Mouse (Mus musculus): ENCODE data around the gene Eif2d. TPM values are rescaled to one million over a fixed set of nuclear protein-coding genes. Genes with fewer than 3 reads are reported as not detected.

Gene Eif2d
- polyA plus RNA-seq, 1 experiment from 2014 or later: 55.0 TPM

GRCm38 (mm10) chr1:131211655-131212054 is 58.7 kb downstream of the Eif2d start:
- Histone ChIP-seq H3K4me3 (ENCODE audit: low read depth, low read length) (no peak overlapping the region), H3K4me1 (ENCODE audit: control insufficient read depth, insufficient read depth, low read length) (no peaks in the 10 kb centered on the region), H3K27me3 (ENCODE audit: control insufficient read depth, insufficient read depth, low read length) (no peaks in the 10 kb centered on the region), H3K36me3 (ENCODE audit: control insufficient read depth, insufficient read depth, low read length) (no peaks in the 10 kb centered on the region), H3K9ac (ENCODE audit: low read length) (no peak overlapping the region), H3K9me3 (ENCODE audit: control insufficient read depth, low read length) (no peaks in the 10 kb centered on the region), H3K27ac (ENCODE audit: low read depth, low read length) (no peak overlapping the region), H3K4me2 (ENCODE audit: low read depth) (no peak overlapping the region)
- 86% methylated on average over 1 of the region's 1 CpGs for WGBS
- ATAC-seq (ENCODE audit: insufficient read depth, low FRiP score, low TSS enrichment): no peak
- no peak for DNase-seq (ENCODE audit: low spot score)

- Histone ChIP-seq H3K27ac (ENCODE audit: low read depth, low read length) (no peak overlapping the region), H3K27me3 (ENCODE audit: control insufficient read depth, insufficient read depth, low read length) (no peaks in the 10 kb centered on the region), H3K9me3 (ENCODE audit: control insufficient read depth, low read length) (no peaks in the 10 kb centered on the region), H3K4me3 (ENCODE audit: low read depth, low read length) (no peak overlapping the region), H3K36me3 (ENCODE audit: control insufficient read depth, insufficient read depth, low read length) (no peaks in the 10 kb centered on the region), H3K4me1 (ENCODE audit: control insufficient read depth, insufficient read depth, low read length) (no peaks in the 10 kb centered on the region), H3K4me2 (ENCODE audit: low read depth) (no peak overlapping the region), H3K9ac (ENCODE audit: low read length) (no peak overlapping the region)
- WGBS: 67% methylated on average over 5 of the region's 5 CpGs
- DNase-seq (ENCODE audit: low spot score) (no peak), ATAC-seq (ENCODE audit: insufficient read depth, low FRiP score, low TSS enrichment) (no peak)
Measured at GRCm38 (mm10) chr1:131212956-131213355, 60.0 kb downstream of the Eif2d start.

- Histone ChIP-seq H3K4me2 (ENCODE audit: low read depth) (no peak overlapping the region), H3K4me3 (ENCODE audit: low read depth, low read length) (no peak overlapping the region), H3K4me1 (ENCODE audit: control insufficient read depth, insufficient read depth, low read length) (no peaks in the 10 kb centered on the region), H3K36me3 (ENCODE audit: control insufficient read depth, insufficient read depth, low read length) (no peaks in the 10 kb centered on the region), H3K9me3 (ENCODE audit: control insufficient read depth, low read length) (no peaks in the 10 kb centered on the region), H3K27ac (ENCODE audit: low read depth, low read length) (no peak overlapping the region), H3K9ac (ENCODE audit: low read length) (no peak overlapping the region), H3K27me3 (ENCODE audit: control insufficient read depth, insufficient read depth, low read length) (no peaks in the 10 kb centered on the region)
- ATAC-seq (ENCODE audit: insufficient read depth, low FRiP score, low TSS enrichment): no peak
- 85% methylated on average over 6 of the region's 6 CpGs for WGBS
- DNase-seq (ENCODE audit: low spot score): no peak
Measured at GRCm38 (mm10) chr1:131213361-131213760, 60.4 kb downstream of the Eif2d start.

GRCm38 (mm10) chr1:131218933-131219332 is 66.0 kb downstream of the Eif2d start:
- Histone ChIP-seq H3K4me2 (ENCODE audit: low read depth) (no peak overlapping the region), H3K9ac (ENCODE audit: low read length) (no peak overlapping the region), H3K27me3 (ENCODE audit: control insufficient read depth, insufficient read depth, low read length) (no peaks in the 10 kb centered on the region), H3K27ac (ENCODE audit: low read depth, low read length) (no peak overlapping the region), H3K4me3 (ENCODE audit: low read depth, low read length) (no peak overlapping the region), H3K36me3 (ENCODE audit: control insufficient read depth, insufficient read depth, low read length) (no peaks in the 10 kb centered on the region), H3K9me3 (ENCODE audit: control insufficient read depth, low read length) (no peaks in the 10 kb centered on the region), H3K4me1 (ENCODE audit: control insufficient read depth, insufficient read depth, low read length) (no peaks in the 10 kb centered on the region)
- ATAC-seq (ENCODE audit: insufficient read depth, low FRiP score, low TSS enrichment) (no peak), DNase-seq (ENCODE audit: low spot score) (no peak)
- WGBS: 90% methylated on average over 11 of the region's 11 CpGs

- H3K9ac ChIP-seq (ENCODE audit: low read length): no peak overlapping the region
- 90% methylated on average over 13 of the region's 13 CpGs for WGBS
- H3K4me3 ChIP-seq (ENCODE audit: low read depth, low read length): no peak overlapping the region
- no peaks in the 10 kb centered on the region for H3K9me3 ChIP-seq (ENCODE audit: control insufficient read depth, low read length)
- H3K4me1 ChIP-seq (ENCODE audit: control insufficient read depth, insufficient read depth, low read length): no peaks in the 10 kb centered on the region
- H3K27ac ChIP-seq (ENCODE audit: low read depth, low read length): no peak overlapping the region
- no peaks in the 10 kb centered on the region for H3K36me3 ChIP-seq (ENCODE audit: control insufficient read depth, insufficient read depth, low read length)
- H3K27me3 ChIP-seq (ENCODE audit: control insufficient read depth, insufficient read depth, low read length): no peaks in the 10 kb centered on the region
- ATAC-seq (ENCODE audit: insufficient read depth, low FRiP score, low TSS enrichment) (no peak), DNase-seq (ENCODE audit: low spot score) (no peak)
- no peak overlapping the region for H3K4me2 ChIP-seq (ENCODE audit: low read depth)
Measured at GRCm38 (mm10) chr1:131221822-131222590, 69.0 kb downstream of the Eif2d start.

- DNase-seq (ENCODE audit: low spot score) (no peak), ATAC-seq (ENCODE audit: insufficient read depth, low FRiP score, low TSS enrichment) (no peak)
Measured at GRCm38 (mm10) chr1:131223345-131223744, 70.4 kb downstream of the Eif2d start.

GRCm38 (mm10) chr1:131224848-131225471 is 72.0 kb downstream of the Eif2d start:
- Histone ChIP-seq H3K4me3 (ENCODE audit: low read depth, low read length) (no peak overlapping the region), H3K36me3 (ENCODE audit: control insufficient read depth, insufficient read depth, low read length) (no peaks in the 10 kb centered on the region), H3K9me3 (ENCODE audit: control insufficient read depth, low read length) (no peaks in the 10 kb centered on the region), H3K4me1 (ENCODE audit: control insufficient read depth, insufficient read depth, low read length) (no peaks in the 10 kb centered on the region), H3K27ac (ENCODE audit: low read depth, low read length) (no peak overlapping the region), H3K4me2 (ENCODE audit: low read depth) (no peak overlapping the region), H3K9ac (ENCODE audit: low read length) (no peak overlapping the region), H3K27me3 (ENCODE audit: control insufficient read depth, insufficient read depth, low read length) (no peaks in the 10 kb centered on the region)
- DNase-seq (ENCODE audit: low spot score): peak; percentile 24
- no peak for ATAC-seq (ENCODE audit: insufficient read depth, low FRiP score, low TSS enrichment)
- 71% methylated on average over 12 of the region's 12 CpGs for WGBS

More at GRCm38 (mm10) chr1:131223345-131223744, 70.4 kb downstream of the Eif2d start:
- no peak overlapping the region for H3K4me2 ChIP-seq (ENCODE audit: low read depth)
- H3K4me3 ChIP-seq (ENCODE audit: low read depth, low read length): no peak overlapping the region
- H3K36me3 ChIP-seq (ENCODE audit: control insufficient read depth, insufficient read depth, low read length): no peaks in the 10 kb centered on the region
- no peak overlapping the region for H3K9ac ChIP-seq (ENCODE audit: low read length)
- no peaks in the 10 kb centered on the region for H3K27me3 ChIP-seq (ENCODE audit: control insufficient read depth, insufficient read depth, low read length)
- no peaks in the 10 kb centered on the region for H3K4me1 ChIP-seq (ENCODE audit: control insufficient read depth, insufficient read depth, low read length)
- no peaks in the 10 kb centered on the region for H3K9me3 ChIP-seq (ENCODE audit: control insufficient read depth, low read length)
- no peak overlapping the region for H3K27ac ChIP-seq (ENCODE audit: low read depth, low read length)
- 89% methylated on average over 2 of the region's 2 CpGs for WGBS

- no peak overlapping the region for H3K27ac ChIP-seq (ENCODE audit: low read depth, low read length)
- 67% methylated on average over 7 of the region's 7 CpGs for WGBS
Measured at GRCm38 (mm10) chr1:131228225-131228624, 75.2 kb downstream of the Eif2d start.

GRCm38 (mm10) chr1:131228659-131229058 is 75.7 kb downstream of the Eif2d start:
- 91% methylated on average over 5 of the region's 5 CpGs for WGBS
- no peaks in the 10 kb centered on the region for H3K36me3 ChIP-seq (ENCODE audit: control insufficient read depth, insufficient read depth, low read length)
- H3K9ac ChIP-seq (ENCODE audit: low read length): no peak overlapping the region
- H3K4me2 ChIP-seq (ENCODE audit: low read depth): no peak overlapping the region
- H3K4me1 ChIP-seq (ENCODE audit: control insufficient read depth, insufficient read depth, low read length): no peaks in the 10 kb centered on the region
- H3K27me3 ChIP-seq (ENCODE audit: control insufficient read depth, insufficient read depth, low read length): no peaks in the 10 kb centered on the region
- ATAC-seq (ENCODE audit: insufficient read depth, low FRiP score, low TSS enrichment) (no peak), DNase-seq (ENCODE audit: low spot score) (no peak)
- H3K9me3 ChIP-seq (ENCODE audit: control insufficient read depth, low read length): no peaks in the 10 kb centered on the region
- H3K27ac ChIP-seq (ENCODE audit: low read depth, low read length): no peak overlapping the region
- H3K4me3 ChIP-seq (ENCODE audit: low read depth, low read length): no peak overlapping the region

More at GRCm38 (mm10) chr1:131228225-131228624, 75.2 kb downstream of the Eif2d start:
- Histone ChIP-seq H3K9ac (ENCODE audit: low read length) (no peak overlapping the region), H3K4me3 (ENCODE audit: low read depth, low read length) (no peak overlapping the region), H3K27me3 (ENCODE audit: control insufficient read depth, insufficient read depth, low read length) (no peaks in the 10 kb centered on the region), H3K9me3 (ENCODE audit: control insufficient read depth, low read length) (no peaks in the 10 kb centered on the region), H3K36me3 (ENCODE audit: control insufficient read depth, insufficient read depth, low read length) (no peaks in the 10 kb centered on the region), H3K4me2 (ENCODE audit: low read depth) (no peak overlapping the region), H3K4me1 (ENCODE audit: control insufficient read depth, insufficient read depth, low read length) (no peaks in the 10 kb centered on the region)
- ATAC-seq (ENCODE audit: insufficient read depth, low FRiP score, low TSS enrichment) (no peak), DNase-seq (ENCODE audit: low spot score) (no peak)

Measured in neural tube, embryonic 11.5 days (tissue).